Mouse (Mus musculus) liver, postnatal 0 days (tissue): ENCODE results near the gene Shisa2. TPM values are rescaled to one million over a fixed set of nuclear protein-coding genes. Genes with fewer than 3 reads are reported as not detected.

Source experiments
- ATAC-seq: fragments of 200-750 bp; cut with Nextera tagmentation; 2 replicates; pipeline ENCODE4 v1.8.0; 2017; ENCODE audit warnings: mild to moderate bottlenecking, moderate library complexity
- DNase-seq: peaks from one replicate; pipeline ENCODE4 v3.0.0-alpha.2; 2016
- H3K27ac ChIP-seq: fragments of 300-500 bp; sonication (generic); 2 replicates; pipeline ENCODE4 v1.5.1; 2014; ENCODE audit warnings: antibody characterized with exemption, moderate library complexity, mild to moderate bottlenecking, low read depth
- H3K27me3 ChIP-seq: fragments of 300-500 bp; sonication (generic); 2 replicates; pipeline ENCODE4 v1.6.1; 2014; ENCODE audit warnings: low read length, control low read depth, mixed read lengths; ENCODE audit not compliant: insufficient read depth
- H3K36me3 ChIP-seq: fragments of 300-500 bp; sonication (generic); replicated peaks from 2 replicates; pipeline ENCODE4 v1.6.1; 2014; ENCODE audit warnings: mild to moderate bottlenecking, control low read depth, low read length, moderate library complexity, mixed read lengths; ENCODE audit not compliant: insufficient read depth
- H3K4me1 ChIP-seq: fragments of 300-500 bp; sonication (generic); 2 replicates; pipeline ENCODE4 v1.6.1; 2014; ENCODE audit warnings: antibody characterized with exemption, mild to moderate bottlenecking, control low read depth; ENCODE audit not compliant: insufficient read depth
- H3K4me2 ChIP-seq: fragments of 300-500 bp; sonication (generic); 2 replicates; pipeline ENCODE4 v1.6.1; 2014; ENCODE audit warnings: low read depth, mild to moderate bottlenecking, low read length, moderate library complexity, mixed read lengths
- H3K4me3 ChIP-seq: fragments of 300-500 bp; sonication (generic); 2 replicates; pipeline ENCODE4 v1.5.1; 2014; ENCODE audit warnings: low read depth, low read length
- H3K9ac ChIP-seq: fragments of 300-500 bp; sonication (generic); replicated peaks from 2 replicates; pipeline ENCODE4 v1.6.1; 2014; ENCODE audit warnings: mild to moderate bottlenecking, moderate library complexity
- H3K9me3 ChIP-seq: fragments of 300-500 bp; sonication (generic); 2 replicates; pipeline ENCODE4 v1.6.1; 2016; ENCODE audit warnings: mild to moderate bottlenecking, control low read depth, low read length, mixed read lengths
- CTCF ChIP-seq: sonication (generic); IDR thresholded peaks from 2 replicates; pipeline ENCODE4 v1.5.1; 2016; ENCODE audit warnings: antibody characterized with exemption, low read depth
- EP300 ChIP-seq: IDR thresholded peaks from 2 replicates; pipeline ENCODE4 v1.6.1; 2016; ENCODE audit warnings: antibody characterized with exemption, low read depth, mild to moderate bottlenecking
- WGBS: fragments of 180-500 bp; shearing (Covaris S2); extraction: QIAGEN DNeasy Blood & Tissue Kit; methylation state at CpG from one replicate; pipeline ENCODE4 v1.1.7; 2014; ENCODE audit not compliant: insufficient replicate concordance; 5-methylcytosine and 5-hydroxymethylcytosine counted together
- polyA plus RNA-seq: library from polyadenylated mRNA; unstranded; fragments of >200 nt; fragmentation: Nextera tagmentation; extraction: Ambion mirVana; gene quantifications from 2 replicates; pipeline ENCODE4 v1.2.1, GENCODE M21; 2015

The Shisa2 gene
- polyA plus RNA-seq, 1 experiment from 2014 or later: 0.26 TPM

GRCm38 (mm10) chr14:59597398-59598259, 27.5 kb upstream of the Shisa2 start, which contains the start of gene Cdadc1:
Gene Cdadc1 (minus strand): TSS chr14:59597959.
- Histone ChIP-seq H3K9me3 (no peaks in the 10 kb centered on the region), H3K4me1 (peaks cover 7% of the 10 kb centered on the region; the same call in 1 of the 2 replicates), H3K4me3 (peak within 1 kb of the TSS; percentile 79), H3K27ac (peak within 1 kb of the TSS; percentile 86), H3K36me3 (peaks cover 3% of the 10 kb centered on the region), H3K4me2 (peak within 1 kb of the TSS; percentile 86), H3K9ac (peak within 1 kb of the TSS; percentile 79), H3K27me3 (no peaks in the 10 kb centered on the region)
- ATAC-seq: peak; percentile 96
- WGBS: under 1% methylated on average over 46 of the region's 48 CpGs
- TF ChIP-seq CTCF: peak; percentile 59
- TF ChIP-seq EP300: no peak
- DNase-seq: peak; percentile 97

- no peak for ATAC-seq
- peak overlapping the region; percentile 79 for H3K9ac ChIP-seq
- peak overlapping the region; percentile 79 for H3K4me3 ChIP-seq
- peaks cover 7% of the 10 kb centered on the region; the same call in 1 of the 2 replicates for H3K4me1 ChIP-seq
- DNase-seq: no peak
- TF ChIP-seq CTCF: no peak
- WGBS: 1% methylated on average over 8 of the region's 8 CpGs
- peaks cover 2% of the 10 kb centered on the region; the same call in 1 of the 2 replicates for H3K36me3 ChIP-seq
- H3K4me2 ChIP-seq: peak overlapping the region; percentile 86
- H3K27me3 ChIP-seq: no peaks in the 10 kb centered on the region
- H3K9me3 ChIP-seq: no peaks in the 10 kb centered on the region
- peak overlapping the region; percentile 86 for H3K27ac ChIP-seq
These were observed 26.9 kb upstream of the Shisa2 start for GRCm38 (mm10) chr14:59598260-59598627.

- H3K27me3 ChIP-seq: no peaks in the 10 kb centered on the region
- peak; percentile 67 for TF ChIP-seq CTCF
- TF ChIP-seq EP300: no peak
- H3K4me1 ChIP-seq: no peaks in the 10 kb centered on the region
- no peak overlapping the region for H3K4me3 ChIP-seq
- H3K27ac ChIP-seq: no peak overlapping the region
- ATAC-seq (no peak), DNase-seq (no peak)
- H3K4me2 ChIP-seq: no peak overlapping the region
- H3K9ac ChIP-seq: no peak overlapping the region
- H3K9me3 ChIP-seq: no peaks in the 10 kb centered on the region
- no peaks in the 10 kb centered on the region for H3K36me3 ChIP-seq
- WGBS: 69% methylated on average over 5 of the region's 5 CpGs
These were observed 21.0 kb upstream of the Shisa2 start for GRCm38 (mm10) chr14:59604002-59604645.

- no peaks in the 10 kb centered on the region for H3K36me3 ChIP-seq
- no peak for TF ChIP-seq EP300
- peak; percentile 71 for TF ChIP-seq CTCF
- ATAC-seq: no peak; the same call in 1 of the 2 replicates
- H3K4me1 ChIP-seq: no peaks in the 10 kb centered on the region
- peak; percentile 79 for DNase-seq
- H3K4me3 ChIP-seq: no peak overlapping the region
- H3K9ac ChIP-seq: no peak overlapping the region
- WGBS: 10% methylated on average over 5 of the region's 5 CpGs
- H3K27me3 ChIP-seq: no peaks in the 10 kb centered on the region
- H3K9me3 ChIP-seq: no peaks in the 10 kb centered on the region
- no peak overlapping the region for H3K4me2 ChIP-seq
- H3K27ac ChIP-seq: no peak overlapping the region
These were observed 19.3 kb upstream of the Shisa2 start for GRCm38 (mm10) chr14:59605671-59606353.

- H3K27ac ChIP-seq: no peak overlapping the region
- H3K4me2 ChIP-seq: no peak overlapping the region
- TF ChIP-seq EP300 (no peak), CTCF (no peak)
- no peak overlapping the region for H3K9ac ChIP-seq
- no peak for DNase-seq
- WGBS: 31% methylated on average over 3 of the region's 3 CpGs
- no peak overlapping the region for H3K4me3 ChIP-seq
- no peaks in the 10 kb centered on the region for H3K27me3 ChIP-seq
- no peaks in the 10 kb centered on the region for H3K36me3 ChIP-seq
- ATAC-seq: no peak
- no peaks in the 10 kb centered on the region for H3K9me3 ChIP-seq
- H3K4me1 ChIP-seq: no peaks in the 10 kb centered on the region
These were observed 18.1 kb upstream of the Shisa2 start for GRCm38 (mm10) chr14:59607021-59607420.
